Mouse (Mus musculus) B cell, adult 2 months (primary cell): Measurements from ENCODE around the gene Ccdc57.

Experiments
- DNase-seq, 2 experiments: peaks; one replicate each; pipeline ENCODE4 v3.0.0; 2022

Gene Ccdc57

GRCm38 (mm10) chr11:120777123-120777522 is 155.5 kb downstream of the Ccdc57 start:
- DNase-seq: no peak
